Mouse (Mus musculus): ENCODE results near the gene Spata21.
"Not testable (repeated sequence)": the region's sequence is repeated elsewhere in the genome, so short reads cannot be mapped to it uniquely, and the experiment has no call there.

The Spata21 gene

GRCm38 (mm10) chr4:141131531-141132061 lies 43.5 kb downstream of the Spata21 start:
- DNase-seq, result no peak

GRCm38 (mm10) chr4:141132191-141132590 lies 44.1 kb downstream of the Spata21 start:
- DNase-seq, result no peak

GRCm38 (mm10) chr4:141133227-141133626 lies 45.1 kb downstream of the Spata21 start:
- DNase-seq, result no peak

- no peak for DNase-seq
These were observed 45.9 kb downstream of the Spata21 start for GRCm38 (mm10) chr4:141134031-141134441.

- peak; percentile 60 to 61 for DNase-seq
These were observed 46.8 kb downstream of the Spata21 start for GRCm38 (mm10) chr4:141134751-141135530.

- no peak for DNase-seq
These were observed 48.0 kb downstream of the Spata21 start for GRCm38 (mm10) chr4:141136126-141136525.

GRCm38 (mm10) chr4:141137740-141138139 lies 49.6 kb downstream of the Spata21 start:
- DNase-seq, result peak; percentile 53 to 64

- DNase-seq, result peak in 1 of 2 experiments; percentile 31
These were observed 50.4 kb downstream of the Spata21 start for GRCm38 (mm10) chr4:141138425-141139115.

- DNase-seq, result peak; percentile 98 to 99
These were observed 51.2 kb downstream of the Spata21 start, which contains the start of gene Szrd1 for GRCm38 (mm10) chr4:141139116-141139970. Gene Szrd1 (minus strand): TSS chr4:141139775.

- DNase-seq, result not testable (repeated sequence)
These were observed 52.2 kb downstream of the Spata21 start for GRCm38 (mm10) chr4:141140354-141140753.

- no peak for DNase-seq
These were observed 52.8 kb downstream of the Spata21 start for GRCm38 (mm10) chr4:141140967-141141366.

- peak; percentile 82 for DNase-seq
These were observed 54.2 kb downstream of the Spata21 start for GRCm38 (mm10) chr4:141142285-141142811.

GRCm38 (mm10) chr4:141145124-141145523 lies 57.0 kb downstream of the Spata21 start:
- not testable (repeated sequence) for DNase-seq

- no peak for DNase-seq
These were observed 58.4 kb downstream of the Spata21 start for GRCm38 (mm10) chr4:141146491-141147033.

- DNase-seq, result peak; percentile 95 to 98
These were observed 59.2 kb downstream of the Spata21 start, which contains the start of gene Fbxo42 for GRCm38 (mm10) chr4:141147112-141148008. Gene Fbxo42 (plus strand): TSS chr4:141147913.

- peak; percentile 50 for DNase-seq
These were observed 60.1 kb downstream of the Spata21 start for GRCm38 (mm10) chr4:141148009-141148801.

GRCm38 (mm10) chr4:141149116-141149515 lies 61.0 kb downstream of the Spata21 start:
- DNase-seq, result no peak

GRCm38 (mm10) chr4:141157485-141157884 lies 69.4 kb downstream of the Spata21 start:
- no peak for DNase-seq

GRCm38 (mm10) chr4:141158609-141159008 lies 70.5 kb downstream of the Spata21 start:
- DNase-seq, result no peak

- no peak for DNase-seq
These were observed 71.0 kb downstream of the Spata21 start for GRCm38 (mm10) chr4:141159093-141159492.

All from B cell, adult 2 months (primary cell).